In the genomic region with DNA sequence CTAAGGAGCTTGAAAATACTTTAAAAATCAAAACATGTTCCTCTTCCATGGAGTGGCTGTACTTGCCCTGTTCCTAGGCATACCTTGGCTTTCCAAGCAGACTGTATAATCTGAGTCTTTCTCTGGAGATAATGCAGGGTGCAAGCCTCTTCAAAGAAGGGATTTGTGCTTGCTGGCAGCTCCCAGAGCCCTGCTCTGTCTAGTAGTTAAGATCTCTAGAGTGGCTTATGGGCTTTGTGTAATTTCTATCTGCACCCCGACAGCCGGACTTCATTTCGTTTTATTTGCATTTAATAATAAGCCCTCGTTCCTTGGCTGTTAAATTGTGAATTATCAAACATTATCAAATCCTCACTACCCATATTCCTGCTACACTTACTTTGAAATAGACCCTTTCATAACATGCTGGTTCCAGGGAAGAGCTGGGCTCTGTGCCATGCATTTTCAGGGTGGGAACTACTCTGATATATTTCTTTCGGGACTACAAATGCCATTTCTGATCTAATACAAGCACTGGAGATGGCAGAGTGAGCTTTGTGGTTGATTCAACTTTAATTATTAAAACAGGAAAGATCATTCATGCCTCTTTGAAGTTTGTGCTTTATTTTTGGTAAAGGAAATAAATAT, we compare ENCODE assay signal across 16 mouse cellular contexts.
DNase-seq lines count a peak whose midpoint lies in the region; ATAC-seq lines count a peak whose summit lies in the region.
"Had no signal": no experiment of that assay in that cellular context is flagged by ENCODE, and none has a peak within 500 bp of the region (broad histone marks: within the 10 kb centered on the region; RNA-seq: fewer than 3 reads in every experiment).

No protein-coding gene starts in this region.

- no peaks in the 10 kb centered on the region for H3K27me3 ChIP-seq in forebrain, embryonic 15.5 days
- H3K27me3 ChIP-seq in forebrain, embryonic 11.5 days (ENCODE audit: control insufficient read depth, insufficient read depth, low read length) = no peaks in the 10 kb centered on the region
- H3K27me3 ChIP-seq in midbrain, embryonic 11.5 days (ENCODE audit: control insufficient read depth, insufficient read depth, low read length) = no peaks in the 10 kb centered on the region
- H3K27me3 ChIP-seq in midbrain, embryonic 10.5 days (ENCODE audit: low read depth, poor library complexity, severe bottlenecking) = no peaks in the 10 kb centered on the region
- H3K27me3 ChIP-seq in forebrain, embryonic 16.5 days (replicated peaks; ENCODE audit: control insufficient read depth, insufficient read depth, low read length) = no peaks in the 10 kb centered on the region
- no peaks in the 10 kb centered on the region for H3K27me3 ChIP-seq in midbrain, embryonic 16.5 days (ENCODE audit: control insufficient read depth, insufficient read depth, low read depth, low read length)
- H3K27me3 ChIP-seq: embryonic facial prominence, embryonic 15.5 days; liver, embryonic 12.5 days; lung, embryonic 15.5 days had no signal

- H3K4me3 ChIP-seq in forebrain, embryonic 15.5 days = no peak overlapping the region
- H3K4me3 ChIP-seq in forebrain, embryonic 11.5 days (ENCODE audit: low read depth, low read length) = no peak overlapping the region
- no peak overlapping the region for H3K4me3 ChIP-seq in midbrain, embryonic 11.5 days (ENCODE audit: low read depth, low read length)
- H3K4me3 ChIP-seq in midbrain, embryonic 10.5 days = no peak overlapping the region
- no peak overlapping the region for H3K4me3 ChIP-seq in forebrain, embryonic 16.5 days (replicated peaks; ENCODE audit: low read length)
- no peak overlapping the region for H3K4me3 ChIP-seq in midbrain, embryonic 16.5 days (ENCODE audit: low read depth, low read length)
- H3K4me3 ChIP-seq: embryonic facial prominence, embryonic 15.5 days; limb, embryonic 10.5 days; liver, embryonic 12.5 days; lung, embryonic 15.5 days had no signal

- peaks cover 11% of the 10 kb centered on the region for H3K4me1 ChIP-seq in forebrain, embryonic 15.5 days
- no peaks in the 10 kb centered on the region for H3K4me1 ChIP-seq in forebrain, embryonic 11.5 days (replicated peaks; ENCODE audit: control insufficient read depth, insufficient read depth, low read length)
- no peaks in the 10 kb centered on the region for H3K4me1 ChIP-seq in midbrain, embryonic 11.5 days (ENCODE audit: control insufficient read depth, insufficient read depth, low read length)
- peaks cover 6% of the 10 kb centered on the region for H3K4me1 ChIP-seq in midbrain, embryonic 10.5 days
- peaks cover 6% of the 10 kb centered on the region for H3K4me1 ChIP-seq in forebrain, embryonic 16.5 days (replicated peaks; ENCODE audit: control insufficient read depth, insufficient read depth, low read length)
- peaks cover 8% of the 10 kb centered on the region for H3K4me1 ChIP-seq in midbrain, embryonic 16.5 days (ENCODE audit: control insufficient read depth, insufficient read depth, low read length)
- H3K4me1 ChIP-seq: embryonic facial prominence, embryonic 15.5 days; limb, embryonic 10.5 days; liver, embryonic 12.5 days; lung, embryonic 15.5 days had no signal

- peak overlapping the region; percentile 33; the same call in 1 of the 2 replicates for H3K27ac ChIP-seq in forebrain, embryonic 15.5 days (replicated peaks)
- no peak overlapping the region for H3K27ac ChIP-seq in forebrain, embryonic 11.5 days (ENCODE audit: low read depth, low read length)
- no peak overlapping the region for H3K27ac ChIP-seq in midbrain, embryonic 11.5 days (ENCODE audit: low read depth, low read length)
- no peak overlapping the region for H3K27ac ChIP-seq in midbrain, embryonic 10.5 days (replicated peaks)
- peak overlapping the region; percentile 31; the same call in 1 of the 2 replicates for H3K27ac ChIP-seq in forebrain, embryonic 16.5 days (ENCODE audit: low read length)
- peak overlapping the region; percentile 70 for H3K27ac ChIP-seq in midbrain, embryonic 16.5 days (ENCODE audit: low read length)
- H3K27ac ChIP-seq: embryonic facial prominence, embryonic 15.5 days; kidney, postnatal 0 days; limb, embryonic 10.5 days; liver, embryonic 12.5 days; lung, embryonic 15.5 days had no signal

- DNase-seq in forebrain, embryonic 11.5 days (ENCODE audit: low spot score) = no peak
- peak; percentile 44 for DNase-seq in midbrain, embryonic 11.5 days (ENCODE audit: low spot score, missing footprints)
- no peak for DNase-seq in midbrain, embryonic 10.5 days (ENCODE audit: low spot score)
- no peak for DNase-seq in lung, postnatal 25 days (ENCODE audit: low spot score)
- DNase-seq: cerebellum, adult 11 months; gastrocnemius, postnatal 25 days; heart, postnatal 14 days; thymus, postnatal 36 days had no signal

- H3K4me2 ChIP-seq in forebrain, embryonic 15.5 days (replicated peaks) = no peak overlapping the region
- no peak overlapping the region for H3K4me2 ChIP-seq in forebrain, embryonic 11.5 days (ENCODE audit: low read depth, low read length, severe bottlenecking)
- H3K4me2 ChIP-seq in midbrain, embryonic 11.5 days = no peak overlapping the region
- H3K4me2 ChIP-seq in forebrain, embryonic 16.5 days (ENCODE audit: low read length) = 0 out of 2 replicates have a peak overlapping the region, but pooled peaks have one; percentile 1
- peak overlapping the region; percentile 18 for H3K4me2 ChIP-seq in midbrain, embryonic 16.5 days (ENCODE audit: low read length)
- H3K4me2 ChIP-seq: embryonic facial prominence, embryonic 15.5 days; liver, embryonic 12.5 days; lung, embryonic 15.5 days had no signal

- ATAC-seq in forebrain, embryonic 15.5 days (replicated peaks) = peak; percentile 41; the same call in 1 of the 2 replicates
- no peak for ATAC-seq in forebrain, embryonic 11.5 days (replicated peaks; ENCODE audit: low FRiP score)
- 0 out of 2 replicates have a peak, but pooled peaks have one; percentile 55 for ATAC-seq in midbrain, embryonic 11.5 days (ENCODE audit: low FRiP score)
- ATAC-seq in forebrain, embryonic 16.5 days = peak; percentile 54; the same call in 1 of the 2 replicates
- peak; percentile 88; the same call in 1 of the 2 replicates for ATAC-seq in midbrain, embryonic 16.5 days
- ATAC-seq: liver, embryonic 12.5 days had no signal

- no peak overlapping the region for H3K9ac ChIP-seq in forebrain, embryonic 15.5 days (replicated peaks)
- H3K9ac ChIP-seq in forebrain, embryonic 11.5 days (ENCODE audit: low read length) = no peak overlapping the region
- no peak overlapping the region for H3K9ac ChIP-seq in midbrain, embryonic 11.5 days (ENCODE audit: low read length)
- no peak overlapping the region for H3K9ac ChIP-seq in forebrain, embryonic 16.5 days (replicated peaks; ENCODE audit: low read depth, low read length)
- no peak overlapping the region for H3K9ac ChIP-seq in midbrain, embryonic 16.5 days (ENCODE audit: low read depth, low read length)
- H3K9ac ChIP-seq: embryonic facial prominence, embryonic 15.5 days; liver, embryonic 12.5 days; lung, embryonic 15.5 days had no signal

- H3K36me3 ChIP-seq in forebrain, embryonic 15.5 days = no peaks in the 10 kb centered on the region
- H3K36me3 ChIP-seq in forebrain, embryonic 11.5 days (ENCODE audit: control insufficient read depth, insufficient read depth, low read length) = no peaks in the 10 kb centered on the region
- H3K36me3 ChIP-seq in midbrain, embryonic 11.5 days (ENCODE audit: control insufficient read depth, insufficient read depth, low read length) = no peaks in the 10 kb centered on the region
- H3K36me3 ChIP-seq in midbrain, embryonic 10.5 days = no peaks in the 10 kb centered on the region
- no peaks in the 10 kb centered on the region for H3K36me3 ChIP-seq in forebrain, embryonic 16.5 days (ENCODE audit: control insufficient read depth, insufficient read depth)
- H3K36me3 ChIP-seq in midbrain, embryonic 16.5 days (ENCODE audit: control insufficient read depth, insufficient read depth, low read length) = no peaks in the 10 kb centered on the region
- H3K36me3 ChIP-seq: embryonic facial prominence, embryonic 15.5 days; limb, embryonic 10.5 days; liver, embryonic 12.5 days; lung, embryonic 15.5 days had no signal

- 43% methylated on average over 5 of the region's 5 CpGs for WGBS in forebrain, embryonic 15.5 days
- WGBS in forebrain, embryonic 11.5 days = 80% methylated on average over 5 of the region's 5 CpGs
- WGBS in midbrain, embryonic 11.5 days = 70% methylated on average over 5 of the region's 5 CpGs
- WGBS in midbrain, embryonic 10.5 days = 79% methylated on average over 5 of the region's 5 CpGs
- WGBS in forebrain, embryonic 16.5 days = 38% methylated on average over 5 of the region's 5 CpGs
- WGBS in midbrain, embryonic 16.5 days = 36% methylated on average over 5 of the region's 5 CpGs

- H3K9me3 ChIP-seq in forebrain, embryonic 15.5 days = no peaks in the 10 kb centered on the region
- no peaks in the 10 kb centered on the region for H3K9me3 ChIP-seq in forebrain, embryonic 11.5 days (ENCODE audit: control insufficient read depth, low read length)
- H3K9me3 ChIP-seq in midbrain, embryonic 11.5 days (ENCODE audit: control insufficient read depth, low read length) = no peaks in the 10 kb centered on the region
- no peaks in the 10 kb centered on the region for H3K9me3 ChIP-seq in midbrain, embryonic 10.5 days (replicated peaks)
- H3K9me3 ChIP-seq in forebrain, embryonic 16.5 days (ENCODE audit: control insufficient read depth, low read length) = no peaks in the 10 kb centered on the region
- H3K9me3 ChIP-seq in midbrain, embryonic 16.5 days (replicated peaks; ENCODE audit: control insufficient read depth, low read length, poor library complexity, severe bottlenecking) = no peaks in the 10 kb centered on the region
- H3K9me3 ChIP-seq: embryonic facial prominence, embryonic 15.5 days; limb, embryonic 10.5 days; liver, embryonic 12.5 days; lung, embryonic 15.5 days had no signal

Comparison
In these comparisons a context has a peak if more than half of its experiments do, and no peak if none do; other contexts are left out.
1. H3K27ac ChIP-seq: peak in forebrain, embryonic 15.5 days (single experiment), forebrain, embryonic 16.5 days (single experiment) and midbrain, embryonic 16.5 days (single experiment); none in forebrain, embryonic 11.5 days (single experiment), midbrain, embryonic 11.5 days (single experiment) and midbrain, embryonic 10.5 days (single experiment).
2. H3K4me2 ChIP-seq: peak in forebrain, embryonic 16.5 days (single experiment) and midbrain, embryonic 16.5 days (single experiment); none in forebrain, embryonic 15.5 days (single experiment), forebrain, embryonic 11.5 days (single experiment) and midbrain, embryonic 11.5 days (single experiment).